Mouse (Mus musculus): ENCODE measurements around the gene Dock2. TPM values are rescaled to one million over a fixed set of nuclear protein-coding genes. Genes with fewer than 3 reads are reported as not detected.

Gene Dock2
- total and polyA plus RNA-seq, 3 experiments: 79.6 to 151 (median 133) TPM

DNA sequence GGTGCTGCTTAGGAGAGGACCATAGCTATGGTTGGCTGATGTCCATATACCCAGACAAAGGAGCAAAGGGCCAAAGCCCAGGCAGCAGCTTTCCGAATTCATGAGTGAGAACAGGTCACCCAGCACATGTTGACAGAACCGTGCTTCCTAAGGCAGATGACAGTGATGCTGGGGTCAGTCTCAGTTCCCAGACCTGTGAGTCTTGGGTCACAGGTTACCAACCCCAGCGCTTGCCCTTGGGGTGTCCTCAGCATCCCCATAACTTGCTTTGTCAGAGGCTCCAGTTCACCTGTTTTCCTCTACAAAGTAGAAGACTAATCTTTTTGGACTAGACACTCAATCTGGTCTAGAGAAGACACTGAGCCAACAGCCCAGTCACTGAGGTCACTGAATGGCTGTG is 252.7 kb downstream of the Dock2 start:
- Histone ChIP-seq H3K27me3 (replicated peaks) (no peaks in the 10 kb centered on the region), H3K27ac (ENCODE audit: insufficient read depth, low read depth) (no peak overlapping the region), H3K36me3 (replicated peaks in 1 of 2; ENCODE audit: control insufficient read depth in 1 of 2, insufficient read depth in 1 of 2, low read length in 1 of 2) (peaks cover 54 to 94% of the 10 kb centered on the region in 2 experiments), H3K4me3 (replicated peaks in 1 of 3; ENCODE audit: low read depth in 2 of 3, low read length in 2 of 3, poor library complexity in 1 of 3) (no peak overlapping the region), H3K4me2 (ENCODE audit: insufficient read depth, low read depth, poor library complexity, severe bottlenecking) (no peak overlapping the region), H3K4me1 (ENCODE audit: control insufficient read depth in 1 of 2, insufficient read depth in 2 of 2) (peaks cover 0 to 15% of the 10 kb centered on the region in 2 experiments; a peak in 2 of 4 replicates), H3K9me3 (replicated peaks; ENCODE audit: low read length) (no peaks in the 10 kb centered on the region), H3K9ac (ENCODE audit: insufficient read depth, low read depth) (no peak overlapping the region), H3K79me2 (replicated peaks; ENCODE audit: control insufficient read depth, extremely low read depth, insufficient read depth, poor library complexity, severe bottlenecking) (no peaks in the 10 kb centered on the region; the same call in 1 of the 2 replicates)
- no peak for DNase-seq (ENCODE audit: extremely low read depth)
- in situ Hi-C loops (cut with MboI; ENCODE audit: low pct_ligation_motif_present, low pct_unique_long_range_greater_than_20kb, low sequenced_read_pairs): no loop called here
- dilution Hi-C loops (cut with MboI; ENCODE audit: extremely low pct_ligation_motif_present, extremely low pct_unique_long_range_greater_than_20kb, low sequenced_read_pairs): no loop called here
- TF ChIP-seq SIN3A (IDR thresholded peaks at IDR 0.05; ENCODE audit: low read length) (no peak), NRF1 (IDR thresholded peaks at IDR 0.05; ENCODE audit: low read depth, low read length) (no peak), MYC (IDR thresholded peaks at IDR 0.05; ENCODE audit: low read depth, low read length) (no peak)

GRCm38 (mm10) chr11:34528006-34528405 is 255.7 kb downstream of the Dock2 start:
- H3K27ac ChIP-seq (ENCODE audit: insufficient read depth, low read depth): no peak overlapping the region
- DNase-seq (ENCODE audit: extremely low read depth): no peak
- no peak overlapping the region for H3K9ac ChIP-seq (ENCODE audit: insufficient read depth, low read depth)
- no peaks in the 10 kb centered on the region; the same call in 1 of the 2 replicates for H3K79me2 ChIP-seq (replicated peaks; ENCODE audit: control insufficient read depth, extremely low read depth, insufficient read depth, poor library complexity, severe bottlenecking)
- peaks cover 5 to 36% of the 10 kb centered on the region in 2 experiments for H3K4me1 ChIP-seq (ENCODE audit: control insufficient read depth in 1 of 2, insufficient read depth in 2 of 2)
- in situ Hi-C loops (cut with MboI; ENCODE audit: low pct_ligation_motif_present, low pct_unique_long_range_greater_than_20kb, low sequenced_read_pairs) (no loop called here), dilution Hi-C loops (cut with MboI; ENCODE audit: extremely low pct_ligation_motif_present, extremely low pct_unique_long_range_greater_than_20kb, low sequenced_read_pairs) (no loop called here)
- peaks cover 44 to 94% of the 10 kb centered on the region in 2 experiments for H3K36me3 ChIP-seq (replicated peaks in 1 of 2; ENCODE audit: control insufficient read depth in 1 of 2, insufficient read depth in 1 of 2, low read length in 1 of 2)
- H3K27me3 ChIP-seq (replicated peaks): no peaks in the 10 kb centered on the region
- no peaks in the 10 kb centered on the region for H3K9me3 ChIP-seq (replicated peaks; ENCODE audit: low read length)
- TF ChIP-seq USF2 (conservative IDR thresholded peaks at IDR 0.05; ENCODE audit: low read depth, low read length) (no peak), ZNF384 (IDR thresholded peaks at IDR 0.05; ENCODE audit: low read depth, low read length) (no peak), SIN3A (IDR thresholded peaks at IDR 0.05; ENCODE audit: low read length) (no peak), MAX (IDR thresholded peaks at IDR 0.05; ENCODE audit: low read length) (no peak), JUN (IDR thresholded peaks at IDR 0.05; ENCODE audit: insufficient read depth, low read depth, low read length) (no peak), MXI1 (IDR thresholded peaks at IDR 0.05; ENCODE audit: low read depth, low read length) (no peak), GABPA (IDR thresholded peaks at IDR 0.05; ENCODE audit: insufficient replicate concordance, low read depth, low read length) (no peak), TCF12 (IDR thresholded peaks at IDR 0.05; ENCODE audit: low read depth, low read length) (no peak), TBP (conservative IDR thresholded peaks at IDR 0.05; ENCODE audit: low read depth, low read length) (no peak), ZC3H11A (IDR thresholded peaks at IDR 0.05; ENCODE audit: low read depth, low read length) (no peak)
- H3K4me3 ChIP-seq (replicated peaks in 1 of 3; ENCODE audit: low read depth in 2 of 3, low read length in 2 of 3, poor library complexity in 1 of 3): no peak overlapping the region
- no peak overlapping the region for H3K4me2 ChIP-seq (ENCODE audit: insufficient read depth, low read depth, poor library complexity, severe bottlenecking)

GRCm38 (mm10) chr11:34527238-34527637 is 256.5 kb downstream of the Dock2 start:
- H3K27ac ChIP-seq (ENCODE audit: insufficient read depth, low read depth): no peak overlapping the region
- peaks cover 5 to 36% of the 10 kb centered on the region in 2 experiments for H3K4me1 ChIP-seq (ENCODE audit: control insufficient read depth in 1 of 2, insufficient read depth in 2 of 2)
- no peak overlapping the region for H3K4me2 ChIP-seq (ENCODE audit: insufficient read depth, low read depth, poor library complexity, severe bottlenecking)
- H3K9me3 ChIP-seq (replicated peaks; ENCODE audit: low read length): no peaks in the 10 kb centered on the region
- DNase-seq (ENCODE audit: extremely low read depth): no peak
- no peaks in the 10 kb centered on the region for H3K27me3 ChIP-seq (replicated peaks)
- H3K36me3 ChIP-seq (replicated peaks in 1 of 2; ENCODE audit: control insufficient read depth in 1 of 2, insufficient read depth in 1 of 2, low read length in 1 of 2): peaks cover 36 to 91% of the 10 kb centered on the region in 2 experiments
- H3K79me2 ChIP-seq (replicated peaks; ENCODE audit: control insufficient read depth, extremely low read depth, insufficient read depth, poor library complexity, severe bottlenecking): no peaks in the 10 kb centered on the region; the same call in 1 of the 2 replicates
- in situ Hi-C loops (cut with MboI; ENCODE audit: low pct_ligation_motif_present, low pct_unique_long_range_greater_than_20kb, low sequenced_read_pairs): no loop called here
- TF ChIP-seq USF2 (conservative IDR thresholded peaks at IDR 0.05; ENCODE audit: low read depth, low read length): no peak
- no peak for TF ChIP-seq ZMIZ1 (IDR thresholded peaks at IDR 0.05; ENCODE audit: low read depth, low read length)
- TF ChIP-seq E2F4 (IDR thresholded peaks at IDR 0.05; ENCODE audit: insufficient replicate concordance, low read depth, low read length): no peak
- TF ChIP-seq PAX5 (IDR thresholded peaks at IDR 0.05; ENCODE audit: low read length): no peak
- no peak for TF ChIP-seq RAD21 (IDR thresholded peaks at IDR 0.05; ENCODE audit: low read depth, low read length)
- no peak overlapping the region for H3K4me3 ChIP-seq (replicated peaks in 1 of 3; ENCODE audit: low read depth in 2 of 3, low read length in 2 of 3, poor library complexity in 1 of 3)
- H3K9ac ChIP-seq (ENCODE audit: insufficient read depth, low read depth): no peak overlapping the region
- dilution Hi-C loops (cut with MboI; ENCODE audit: extremely low pct_ligation_motif_present, extremely low pct_unique_long_range_greater_than_20kb, low sequenced_read_pairs): no loop called here
